Mouse (Mus musculus) myocyte (in vitro differentiated cells): ENCODE measurements around the gene Rbms3. TPM values are rescaled to one million over a fixed set of nuclear protein-coding genes. Genes with fewer than 3 reads are reported as not detected.

Source experiments
- H3K27me3 ChIP-seq: one replicate; pipeline ENCODE4 v1.6.1; 2011; ENCODE audit not compliant: control insufficient read depth, insufficient read depth, insufficient read length
- H3K36me3 ChIP-seq: one replicate; pipeline ENCODE4 v1.6.1; 2011; ENCODE audit not compliant: control insufficient read depth, insufficient read depth
- H3K4me2 ChIP-seq: one replicate; pipeline ENCODE4 v1.6.1; 2011; ENCODE audit warnings: low read depth, control low read depth
- H3K4me3 ChIP-seq: one replicate; pipeline ENCODE4 v1.5.1; 2011; ENCODE audit warnings: mild to moderate bottlenecking, control low read depth, moderate library complexity
- H3K79me2 ChIP-seq: one replicate; pipeline ENCODE4 v1.6.1; 2011; ENCODE audit not compliant: control insufficient read depth, insufficient read depth
- H3ac ChIP-seq: one replicate; pipeline ENCODE4 v1.6.1; 2011; ENCODE audit not compliant: control insufficient read depth, insufficient read length
- CEBPB ChIP-seq: IDR thresholded peaks from 2 replicates; pipeline ENCODE4 v1.6.1; 2011; ENCODE audit warnings: mild to moderate bottlenecking, moderate library complexity; ENCODE audit not compliant: poor library complexity, insufficient read depth, severe bottlenecking
- E2F4 ChIP-seq: IDR thresholded peaks from one replicate; pipeline ENCODE4 v1.6.1; 2011; ENCODE audit warnings: mild to moderate bottlenecking, control low read depth, moderate library complexity; ENCODE audit not compliant: insufficient read depth
- MAX ChIP-seq: IDR thresholded peaks from one replicate; pipeline ENCODE4 v1.6.1; 2011; ENCODE audit warnings: low read depth, mild to moderate bottlenecking, control low read depth
- MYOD1 ChIP-seq, 3 experiments: IDR thresholded peaks; one replicate each; pipeline ENCODE4 v1.6.1; 2011; ENCODE audit warnings: control low read depth in 2 of 3, low read depth in 2 of 3, mild to moderate bottlenecking in 2 of 3, moderate library complexity in 1 of 3; ENCODE audit not compliant: insufficient read length in 2 of 3, control insufficient read depth in 1 of 3
- MYOG ChIP-seq, 3 experiments: IDR thresholded peaks; one replicate each; pipeline ENCODE4 v1.6.1; 2011; ENCODE audit warnings: control low read depth in 2 of 3, low read depth in 2 of 3, mild to moderate bottlenecking in 2 of 3; ENCODE audit not compliant: insufficient read length in 2 of 3, control insufficient read depth in 1 of 3, insufficient read depth in 1 of 3
- POLR2A ChIP-seq: IDR thresholded peaks from one replicate; pipeline ENCODE4 v1.6.1; 2011; ENCODE audit warnings: low read depth, mild to moderate bottlenecking, control low read depth, moderate library complexity; ENCODE audit not compliant: insufficient read length
- POLR2AphosphoS2 ChIP-seq: IDR thresholded peaks from one replicate; pipeline ENCODE4 v1.6.1; 2011; ENCODE audit warnings: low read depth, control low read depth; ENCODE audit not compliant: insufficient read length
- REST ChIP-seq: IDR thresholded peaks from one replicate; pipeline ENCODE4 v1.6.1; 2011; ENCODE audit warnings: mild to moderate bottlenecking, control low read depth, moderate library complexity; ENCODE audit not compliant: insufficient read depth, insufficient read length
- SRF ChIP-seq: IDR thresholded peaks from one replicate; pipeline ENCODE4 v1.6.1; 2011; ENCODE audit warnings: low read depth; ENCODE audit not compliant: control insufficient read depth, insufficient read length
- TCF12 ChIP-seq: IDR thresholded peaks from one replicate; pipeline ENCODE4 v1.6.1; 2011; ENCODE audit warnings: mild to moderate bottlenecking, control low read depth; ENCODE audit not compliant: poor library complexity, insufficient read depth, severe bottlenecking
- TCF3 ChIP-seq: IDR thresholded peaks from one replicate; pipeline ENCODE4 v1.6.1; 2011; ENCODE audit warnings: low read depth, control low read depth; ENCODE audit not compliant: insufficient read length
- USF1 ChIP-seq: IDR thresholded peaks from one replicate; pipeline ENCODE4 v1.6.1; 2011; ENCODE audit warnings: low read depth, mild to moderate bottlenecking, control low read depth, moderate library complexity
- polyA plus RNA-seq: library from polyadenylated mRNA; unstranded; fragments of >200 nt; fragmentation: generic; extraction: Trizol; gene quantifications from one replicate; pipeline ENCODE4 v1.2.1, GENCODE M21; 2012; ENCODE audit warnings: missing spikeins

Gene Rbms3
- polyA plus RNA-seq, 1 experiment = 4.5 TPM

GRCm38 (mm10) chr9:117039941-117040453 is 589.7 kb downstream of the Rbms3 start:
- H3ac ChIP-seq = no peak overlapping the region
- no peak overlapping the region for H3K4me3 ChIP-seq
- H3K79me2 ChIP-seq = no peaks in the 10 kb centered on the region
- no peak overlapping the region for H3K4me2 ChIP-seq
- no peaks in the 10 kb centered on the region for H3K36me3 ChIP-seq
- no peaks in the 10 kb centered on the region for H3K27me3 ChIP-seq
- TF ChIP-seq MYOD1 (IDR thresholded peaks at IDR 0.05; ENCODE audit: control insufficient read depth in 1 of 3, insufficient read length in 2 of 3, low read depth in 2 of 3) (no peak), POLR2A (no peak), MAX (no peak), SRF (no peak), REST (no peak), E2F4 (no peak), CEBPB (no peak), TCF3 (no peak), MYOG (IDR thresholded peaks at IDR 0.05; ENCODE audit: control insufficient read depth in 1 of 3, insufficient read depth in 1 of 3, insufficient read length in 2 of 3, low read depth in 2 of 3) (no peak), USF1 (no peak), TCF12 (no peak), POLR2AphosphoS2 (no peak)

DNA sequence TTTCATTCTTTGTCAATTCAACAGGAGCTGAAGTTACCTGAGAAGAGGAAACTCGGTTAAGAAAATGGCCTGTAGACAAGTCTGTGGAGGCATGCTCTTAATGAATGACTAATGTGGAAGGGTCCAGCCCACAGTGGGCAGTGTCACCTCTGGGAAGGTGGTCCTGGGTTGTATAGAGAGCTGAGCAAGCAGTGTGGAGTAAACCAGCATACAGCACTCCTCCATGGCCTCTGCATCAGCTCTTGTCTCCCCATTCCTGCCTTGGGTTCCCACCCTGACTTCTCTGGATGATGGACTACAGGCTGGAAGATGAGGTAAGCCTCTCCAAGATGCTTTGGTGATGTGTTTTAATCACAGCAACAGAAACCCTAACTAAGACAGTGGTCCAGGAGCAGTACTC is 597.0 kb downstream of the Rbms3 start:
- Histone ChIP-seq H3K4me3 (no peak overlapping the region), H3K27me3 (no peaks in the 10 kb centered on the region), H3ac (no peak overlapping the region), H3K4me2 (no peak overlapping the region), H3K36me3 (no peaks in the 10 kb centered on the region), H3K79me2 (no peaks in the 10 kb centered on the region)
- no peak for TF ChIP-seq SRF
- TF ChIP-seq POLR2A = no peak
- TF ChIP-seq TCF12 = no peak
- TF ChIP-seq E2F4 = no peak
- no peak for TF ChIP-seq USF1
- no peak for TF ChIP-seq TCF3
- no peak for TF ChIP-seq MYOG (IDR thresholded peaks at IDR 0.05; ENCODE audit: control insufficient read depth in 1 of 3, insufficient read depth in 1 of 3, insufficient read length in 2 of 3, low read depth in 2 of 3)
- no peak for TF ChIP-seq MAX
- TF ChIP-seq POLR2AphosphoS2 = no peak
- no peak for TF ChIP-seq MYOD1 (IDR thresholded peaks at IDR 0.05; ENCODE audit: control insufficient read depth in 1 of 3, insufficient read length in 2 of 3, low read depth in 2 of 3)
- TF ChIP-seq REST = no peak
- TF ChIP-seq CEBPB = no peak

DNA sequence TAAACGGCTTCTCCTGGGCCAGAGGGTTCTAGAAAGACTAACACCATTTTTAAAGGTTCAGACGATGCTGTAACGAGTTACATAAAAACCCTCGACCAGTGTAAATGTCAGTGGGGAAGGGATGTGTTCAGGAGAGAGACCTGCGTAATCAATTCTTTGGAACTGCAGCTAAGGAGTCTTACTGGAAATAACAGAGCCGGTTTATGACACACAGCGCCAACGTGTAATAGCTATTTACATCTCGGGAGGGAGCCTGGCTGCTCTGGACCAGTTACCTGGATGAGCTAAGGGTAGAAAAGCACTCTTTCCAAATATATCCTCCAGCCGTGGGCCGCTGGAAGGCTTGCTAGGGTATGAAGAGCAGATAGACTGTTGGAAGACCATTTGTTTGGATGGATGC is 598.5 kb downstream of the Rbms3 start:
- H3K4me3 ChIP-seq = no peak overlapping the region
- no peaks in the 10 kb centered on the region for H3K27me3 ChIP-seq
- no peaks in the 10 kb centered on the region for H3K79me2 ChIP-seq
- H3ac ChIP-seq = no peak overlapping the region
- TF ChIP-seq MYOD1 (IDR thresholded peaks at IDR 0.05; ENCODE audit: control insufficient read depth in 1 of 3, insufficient read length in 2 of 3, low read depth in 2 of 3) (no peak), MAX (no peak), MYOG (IDR thresholded peaks at IDR 0.05; ENCODE audit: control insufficient read depth in 1 of 3, insufficient read depth in 1 of 3, insufficient read length in 2 of 3, low read depth in 2 of 3) (no peak), POLR2AphosphoS2 (no peak), USF1 (no peak), TCF3 (no peak), E2F4 (no peak), CEBPB (no peak), REST (no peak), SRF (no peak), POLR2A (no peak)
- no peaks in the 10 kb centered on the region for H3K36me3 ChIP-seq
- H3K4me2 ChIP-seq = peak overlapping the region; percentile 70

DNA sequence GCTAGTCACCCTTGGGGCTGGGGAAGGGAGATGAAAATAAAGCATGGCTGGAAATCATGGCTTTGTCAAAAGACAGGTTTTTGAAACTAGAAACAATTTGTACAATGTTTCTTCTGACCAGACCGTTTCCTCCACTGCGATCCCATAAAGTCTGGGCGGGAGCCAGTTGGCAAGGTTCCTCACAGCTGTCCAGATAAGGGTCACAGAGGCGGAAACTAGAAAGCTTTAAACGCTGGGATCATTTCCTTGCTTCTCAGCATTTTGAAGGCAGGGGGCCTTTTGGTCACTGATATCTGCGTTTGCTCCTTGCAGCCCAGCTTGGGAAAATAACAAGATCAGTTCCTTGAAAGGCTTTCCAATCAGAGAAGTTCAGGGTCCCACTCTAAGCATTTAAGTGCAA is 598.9 kb downstream of the Rbms3 start:
- H3K27me3 ChIP-seq = no peaks in the 10 kb centered on the region
- no peak overlapping the region for H3K4me3 ChIP-seq
- H3ac ChIP-seq = no peak overlapping the region
- no peaks in the 10 kb centered on the region for H3K79me2 ChIP-seq
- H3K36me3 ChIP-seq = no peaks in the 10 kb centered on the region
- TF ChIP-seq MYOG (IDR thresholded peaks at IDR 0.05; ENCODE audit: control insufficient read depth in 1 of 3, insufficient read depth in 1 of 3, insufficient read length in 2 of 3, low read depth in 2 of 3) (peak in 1 of 3 experiments; percentile 52), MYOD1 (IDR thresholded peaks at IDR 0.05; ENCODE audit: control insufficient read depth in 1 of 3, insufficient read length in 2 of 3, low read depth in 2 of 3) (peak in 2 of 3 experiments; percentile 55 to 68), CEBPB (no peak)
- peak overlapping the region; percentile 70 for H3K4me2 ChIP-seq

- Histone ChIP-seq H3K4me3 (no peak overlapping the region), H3K79me2 (no peaks in the 10 kb centered on the region)
Observed at GRCm38 (mm10) chr9:117029953-117030352, 599.8 kb downstream of the Rbms3 start.

More at GRCm38 (mm10) chr9:117029953-117030352, 599.8 kb downstream of the Rbms3 start:
- no peaks in the 10 kb centered on the region for H3K27me3 ChIP-seq
- no peaks in the 10 kb centered on the region for H3K36me3 ChIP-seq
- no peak overlapping the region for H3ac ChIP-seq
- peak overlapping the region; percentile 70 for H3K4me2 ChIP-seq
- TF ChIP-seq SRF (no peak), MAX (no peak), TCF3 (no peak)
